Mouse (Mus musculus): ENCODE data around the gene Olfr694. TPM values are rescaled to one million over a fixed set of nuclear protein-coding genes. Genes with fewer than 3 reads are reported as not detected.
"Not testable (repeated sequence)": the region's sequence is repeated elsewhere in the genome, so short reads cannot be mapped to it uniquely, and the experiment has no call there.

Gene Olfr694
- not detected for total RNA-seq (2021)

DNA sequence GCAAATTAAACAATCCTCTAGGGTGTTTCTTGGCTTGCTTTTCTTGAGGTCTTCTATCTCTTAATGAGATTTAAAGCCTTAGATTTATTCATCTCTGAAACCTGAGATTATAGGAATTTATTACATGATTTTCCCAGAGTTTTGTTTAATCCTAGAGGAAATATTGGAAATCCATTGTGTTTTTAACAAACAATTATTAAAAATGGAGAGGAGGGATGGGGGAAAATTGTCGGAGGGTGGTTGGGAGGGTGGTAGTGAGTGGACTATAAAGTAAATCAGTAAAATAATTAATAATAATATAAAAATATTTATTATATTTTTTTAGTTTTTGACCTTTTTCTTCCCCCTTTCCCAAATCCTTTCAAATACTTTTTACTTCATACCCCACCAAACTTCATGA is at the start of gene Olfr694:
TSS of gene Olfr694 (minus strand) at position 101 of the 400 bp plus-strand sequence.
- DNase-seq, result no peak

DNA sequence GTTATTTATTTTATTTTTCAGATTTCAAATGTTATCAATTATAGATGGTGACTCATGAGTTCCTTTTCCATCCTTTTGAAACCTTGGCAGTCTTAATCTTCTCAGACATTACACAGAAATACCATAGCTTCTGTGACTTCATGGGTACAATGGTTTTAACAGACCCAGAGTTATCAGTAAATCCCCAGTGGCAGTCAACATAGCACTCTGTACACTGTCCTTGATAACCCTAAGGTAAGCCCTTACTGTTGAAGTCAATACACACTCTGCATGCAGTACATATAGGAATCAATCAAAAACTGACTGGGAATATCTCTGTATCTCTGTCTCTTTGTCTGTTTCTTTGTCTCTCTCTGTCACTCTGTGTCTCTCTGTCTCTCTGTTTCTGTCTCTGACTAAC is 45.4 kb upstream of the Olfr694 start:
- no peak for DNase-seq

DNA sequence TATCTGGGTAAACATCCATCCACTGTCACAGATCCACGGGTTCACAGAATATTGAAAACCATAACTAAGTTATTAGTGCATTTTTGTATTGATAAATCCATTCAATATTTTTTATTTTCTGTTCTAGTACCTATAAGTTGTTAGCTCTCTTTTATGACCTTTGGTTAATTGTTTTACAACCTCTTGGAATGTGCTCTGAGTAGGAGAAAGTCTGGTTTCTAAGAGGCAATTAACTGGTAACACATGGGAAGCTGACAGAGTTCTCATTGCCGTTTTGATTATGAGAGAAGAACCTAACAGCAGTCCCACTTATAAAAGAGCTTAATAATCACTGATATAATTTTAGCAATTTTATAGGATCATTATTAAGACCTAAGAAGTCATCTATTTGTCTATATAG is 42.1 kb upstream of the Olfr694 start:
- no peak for DNase-seq

DNA sequence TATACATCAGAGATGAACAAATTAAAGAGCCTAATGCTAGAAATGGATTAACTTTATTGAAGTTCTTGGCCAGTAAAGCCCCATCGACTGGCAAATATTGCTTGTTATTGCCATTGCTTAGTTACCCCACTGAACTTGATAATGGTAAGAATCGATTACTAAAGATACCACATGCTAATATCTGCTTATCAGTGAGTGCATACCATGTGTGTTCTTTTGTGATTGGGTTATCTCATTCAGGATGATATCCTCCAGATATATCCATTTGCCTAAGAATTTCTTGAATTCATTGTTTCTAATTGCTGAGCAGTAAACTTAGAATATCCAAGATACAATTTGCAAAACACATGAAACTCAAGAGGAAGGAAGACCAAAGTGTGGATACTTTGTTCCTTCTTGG is 34.0 kb upstream of the Olfr694 start:
- not testable (repeated sequence) for DNase-seq

DNA sequence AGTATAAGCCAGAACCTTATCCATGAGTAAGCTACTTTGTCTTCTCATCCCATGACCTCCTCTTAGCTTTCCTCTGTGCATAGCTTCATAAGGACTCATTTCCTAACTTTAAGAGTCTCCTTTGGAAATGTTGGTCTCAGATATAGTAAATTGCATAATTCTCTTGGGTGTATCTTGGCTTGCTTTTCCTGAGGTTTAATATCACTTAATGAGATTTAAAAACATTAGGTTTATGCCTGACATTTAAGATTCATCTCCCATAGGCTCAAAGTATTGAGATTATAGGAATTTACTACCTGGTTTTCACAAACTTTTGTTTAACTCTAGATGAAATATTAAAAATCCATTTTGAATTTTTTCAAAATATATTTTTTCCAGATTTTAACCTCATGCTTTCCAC is 24.7 kb upstream of the Olfr694 start, which contains the start of gene Olfr695:
TSS of gene Olfr695 (minus strand) at position 101 of the 400 bp plus-strand sequence.
- DNase-seq, result no peak

DNA sequence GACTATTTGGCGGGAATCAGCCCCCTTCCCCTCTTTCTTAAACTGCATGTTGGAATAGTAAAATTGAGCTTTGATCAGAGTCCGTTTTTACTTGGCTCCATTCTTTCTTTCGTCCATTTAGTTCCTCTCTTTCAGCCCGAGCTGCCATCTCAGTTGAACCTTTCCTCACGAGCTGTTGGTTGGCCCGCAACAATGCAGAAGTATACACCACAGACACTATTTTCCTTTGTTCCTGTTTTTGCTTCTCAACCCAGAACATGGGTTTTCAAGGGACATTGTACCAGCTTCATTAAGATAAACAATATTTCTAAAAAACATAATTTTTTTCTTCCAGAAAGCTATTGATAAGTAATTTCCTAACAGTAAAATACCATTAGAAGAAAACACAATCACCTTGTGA is 19.8 kb upstream of the Olfr694 start:
- DNase-seq, result no peak

DNA sequence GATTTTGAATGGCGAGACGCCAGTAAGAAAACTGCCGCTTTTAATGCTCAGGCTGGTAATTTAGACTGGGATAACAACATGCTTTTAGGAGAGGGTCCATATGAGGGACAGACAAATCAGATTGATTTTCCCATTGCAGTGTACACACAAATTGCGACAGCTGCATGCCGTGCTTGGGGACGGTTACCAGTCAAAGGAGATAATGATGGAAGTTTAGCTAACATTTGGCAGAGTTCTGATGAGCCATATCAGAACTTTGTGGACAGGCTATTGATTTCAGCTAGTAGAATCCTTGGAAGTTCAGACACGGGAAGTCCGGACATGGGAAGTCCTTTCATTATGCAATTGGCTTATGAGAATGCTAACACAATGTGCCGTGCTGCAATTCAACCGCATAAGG is 16.1 kb upstream of the Olfr694 start:
- not testable (repeated sequence) for DNase-seq

DNA sequence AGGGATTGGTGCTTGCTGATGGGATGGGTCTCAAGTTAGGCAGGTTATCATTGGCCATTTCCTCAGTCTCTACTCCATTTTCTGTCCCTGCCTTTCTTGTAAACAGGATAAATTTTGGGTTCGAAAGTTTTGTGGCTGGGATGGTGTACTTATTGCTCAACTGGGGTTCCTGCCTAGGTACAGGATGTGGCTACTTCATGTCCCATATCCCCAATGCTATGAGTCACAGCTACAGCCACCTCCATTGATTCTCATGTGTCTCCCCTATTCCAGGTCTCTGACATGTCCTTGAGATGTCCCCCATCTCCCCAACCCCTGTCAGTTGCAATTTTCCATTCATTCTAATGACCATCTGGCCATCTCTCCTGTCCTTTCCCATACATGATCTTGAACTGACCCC is 5.3 kb upstream of the Olfr694 start:
- no peak for DNase-seq

DNA sequence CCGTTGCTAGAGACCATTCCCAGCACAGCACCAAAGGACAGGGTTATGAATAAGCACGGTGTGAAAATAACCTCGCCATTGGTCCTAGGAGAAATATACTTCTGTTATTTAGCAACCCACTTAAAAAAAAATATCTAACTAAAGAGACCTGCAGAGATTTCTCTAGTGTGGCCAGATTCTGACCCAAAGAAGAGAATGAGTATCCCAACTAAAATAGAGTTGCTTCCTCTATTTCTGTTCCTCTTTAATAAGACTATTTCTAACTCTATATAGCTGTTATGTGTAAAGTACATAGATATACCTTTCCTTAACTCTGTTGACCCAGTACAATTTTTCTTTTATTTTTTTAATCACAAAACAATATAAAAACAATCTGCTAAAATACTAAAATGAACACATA is 1.4 kb upstream of the Olfr694 start:
- DNase-seq, result no peak

DNA sequence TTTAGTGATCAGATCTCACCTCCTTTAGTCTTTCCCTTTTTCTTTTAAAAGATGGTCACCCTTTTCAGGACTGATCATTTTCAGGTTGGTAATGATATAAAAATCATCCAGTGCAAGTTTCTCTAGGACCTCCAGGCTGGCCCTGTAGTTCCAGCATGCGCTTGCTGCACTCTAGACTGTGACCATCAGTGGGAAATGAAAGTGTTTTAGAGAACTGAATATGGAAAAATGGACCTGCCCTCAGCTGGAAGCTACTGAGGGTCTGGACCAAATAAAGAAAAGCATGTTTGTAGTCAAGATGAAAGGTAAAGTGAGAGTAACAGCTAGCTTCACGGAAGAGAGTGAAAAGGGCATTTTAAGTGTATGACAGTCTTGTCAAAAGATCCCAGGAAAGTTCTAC is 6.2 kb downstream of the Olfr694 start:
- no peak for DNase-seq

DNA sequence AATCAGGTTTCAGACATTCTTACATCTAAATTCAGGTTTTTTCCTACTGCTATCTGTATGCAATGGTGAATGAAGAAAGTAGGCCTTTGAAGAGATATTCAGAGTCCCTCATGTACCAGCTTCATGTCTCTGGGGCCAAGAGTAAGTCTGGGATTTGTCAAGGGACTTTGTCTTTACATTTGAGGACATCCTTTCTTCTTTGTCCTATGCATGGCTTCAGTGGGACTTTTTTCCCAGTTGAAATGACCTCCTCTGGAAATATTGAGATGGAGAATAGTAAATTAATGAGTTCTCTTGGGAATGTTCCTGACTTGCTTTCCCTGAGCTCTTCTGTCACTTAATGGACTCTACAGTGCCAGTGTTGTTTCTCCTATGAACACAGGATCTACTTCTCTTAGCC is 11.1 kb downstream of the Olfr694 start, which contains the start of gene Olfr693:
TSS of gene Olfr693 (minus strand) at position 101 of the 400 bp plus-strand sequence.
- no peak for DNase-seq

DNA sequence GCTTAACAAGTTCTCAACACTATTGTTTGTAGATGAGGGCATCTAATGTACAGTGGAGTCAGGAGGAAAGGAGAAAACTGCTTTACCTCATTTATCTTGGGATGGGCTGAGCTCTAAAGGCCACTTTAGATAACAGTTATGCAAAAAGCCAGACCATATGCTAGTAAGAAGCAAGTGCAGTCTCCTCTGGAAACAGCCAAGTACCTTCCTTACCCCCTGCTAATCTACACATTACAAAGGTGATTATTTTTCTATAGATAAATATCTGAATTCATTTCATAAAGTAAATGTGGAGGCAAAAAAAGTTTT is 39.3 kb downstream of the Olfr694 start:
- DNase-seq, result no peak

DNA sequence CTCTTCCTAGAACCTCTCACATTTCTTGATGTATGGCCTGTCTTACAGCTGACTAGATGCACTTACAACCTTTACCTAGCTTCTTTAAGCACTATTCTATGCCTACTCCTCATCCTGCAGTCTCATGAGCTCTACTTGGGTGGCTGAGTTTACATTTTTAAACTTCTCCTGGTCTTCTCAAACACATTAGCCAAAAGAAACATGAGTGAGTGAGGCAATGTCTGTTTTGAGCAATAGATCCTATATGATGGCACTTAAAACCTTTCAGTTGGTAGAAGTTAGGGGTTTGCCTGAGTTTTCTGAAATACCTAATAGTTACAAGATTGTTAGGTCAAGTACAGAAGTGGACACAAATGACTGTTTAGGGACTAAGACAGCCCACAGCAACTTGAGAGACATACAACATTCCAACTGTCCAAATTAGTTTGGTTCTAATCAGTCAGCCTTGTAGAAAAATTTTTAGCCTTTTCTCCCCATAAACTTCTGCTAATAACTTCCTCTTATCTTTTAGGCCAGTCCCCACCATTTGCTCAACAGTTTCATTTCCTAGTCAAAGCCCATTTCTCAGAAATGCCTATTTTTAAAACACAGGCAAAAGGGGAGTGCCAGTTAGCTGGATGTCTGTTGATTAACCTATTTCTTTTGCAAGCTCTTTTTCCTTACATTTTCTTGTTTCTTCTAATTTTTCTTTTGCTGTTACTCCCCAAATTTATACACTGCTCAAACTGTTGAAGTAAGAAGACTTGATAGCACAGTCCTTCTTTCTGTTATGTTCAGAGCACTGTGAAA is 39.9 kb downstream of the Olfr694 start:
- no peak for DNase-seq

DNA sequence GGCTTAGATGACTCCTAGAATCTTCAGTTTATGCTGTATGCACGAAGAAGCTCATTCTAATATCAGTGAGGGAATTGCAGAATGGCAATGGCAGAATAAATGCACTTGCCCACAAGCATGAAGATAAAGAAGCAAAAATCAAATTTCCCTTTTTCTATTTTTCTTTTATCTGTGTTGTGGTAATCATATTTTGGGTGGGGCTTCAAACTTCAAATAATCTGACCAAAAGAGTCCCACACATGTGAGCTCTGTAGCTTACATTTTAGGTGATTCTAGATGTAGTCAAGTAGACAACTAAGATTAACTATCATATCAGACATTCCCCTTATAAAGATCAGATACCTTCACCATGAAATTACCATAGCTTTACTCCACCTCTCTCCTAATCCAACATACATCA is 41.8 kb downstream of the Olfr694 start:
- no peak for DNase-seq

DNA sequence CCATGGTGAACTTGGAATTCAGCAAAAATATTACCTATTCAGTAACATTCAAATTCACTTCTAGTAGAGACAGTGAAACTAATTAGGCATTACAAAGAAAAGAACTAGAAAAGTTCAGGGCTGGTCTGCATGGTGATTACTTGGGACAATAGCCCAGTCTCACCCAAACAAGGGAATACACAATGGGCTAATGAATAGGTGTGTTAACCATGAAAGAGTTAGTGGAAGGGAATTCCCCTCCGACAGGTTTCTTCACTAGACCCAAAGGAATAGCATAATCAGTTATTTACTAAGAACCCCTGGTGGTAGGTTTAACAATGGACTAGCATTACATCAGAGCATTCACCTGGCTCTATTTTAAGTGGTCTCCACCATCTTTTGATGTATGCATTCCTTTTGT is 46.4 kb downstream of the Olfr694 start:
- no peak for DNase-seq

DNA sequence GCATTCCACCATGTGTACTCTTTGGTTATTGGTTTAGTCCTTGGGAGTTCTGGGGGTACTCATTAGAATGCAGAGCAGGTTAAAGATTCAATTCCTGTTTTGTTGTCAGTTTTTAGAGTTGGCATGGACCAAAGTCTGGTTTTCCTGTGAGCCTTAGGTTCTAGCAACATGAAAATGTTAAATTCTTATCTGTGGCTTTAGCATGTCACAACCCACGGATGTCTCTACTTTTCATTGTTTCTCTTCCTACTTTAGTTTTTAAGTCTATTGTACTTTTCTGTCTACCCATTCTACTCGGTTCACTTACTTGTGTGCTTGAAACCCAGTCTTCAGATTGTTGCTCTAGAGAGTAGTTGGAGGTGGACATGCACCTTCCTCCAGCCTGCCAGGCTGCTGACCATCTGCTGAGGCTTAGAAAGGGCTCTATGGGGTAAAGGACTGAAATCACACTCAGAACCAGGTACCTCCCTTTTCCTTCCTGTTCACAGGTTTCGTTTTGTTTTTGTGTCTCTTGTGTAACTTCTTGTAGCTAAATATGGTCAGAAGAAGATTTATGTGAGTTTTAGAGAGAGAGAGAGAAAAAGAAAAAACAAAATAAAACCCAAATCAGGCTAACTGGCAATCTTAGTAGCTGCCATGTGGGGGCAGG is 47.3 kb downstream of the Olfr694 start:
- DNase-seq, result no peak

DNA sequence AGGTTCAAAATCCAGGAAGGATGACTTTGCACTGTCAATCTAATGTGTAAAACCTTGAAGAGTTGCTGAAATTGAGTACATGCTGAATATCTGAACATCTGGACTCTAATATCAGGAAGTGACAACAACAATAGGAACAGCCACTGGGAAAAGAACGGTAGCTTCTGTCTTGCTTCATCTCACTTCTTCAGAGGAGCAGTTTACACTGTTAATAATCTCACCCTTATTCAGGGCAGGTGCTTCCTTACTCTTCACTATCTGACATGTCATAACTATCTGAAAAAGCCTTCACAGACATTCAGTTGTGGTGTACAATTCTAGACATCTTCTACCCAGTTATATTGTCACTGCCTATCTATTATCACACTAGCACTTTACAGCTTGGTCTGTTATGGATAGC is 50.8 kb downstream of the Olfr694 start:
- DNase-seq, result no peak

DNA sequence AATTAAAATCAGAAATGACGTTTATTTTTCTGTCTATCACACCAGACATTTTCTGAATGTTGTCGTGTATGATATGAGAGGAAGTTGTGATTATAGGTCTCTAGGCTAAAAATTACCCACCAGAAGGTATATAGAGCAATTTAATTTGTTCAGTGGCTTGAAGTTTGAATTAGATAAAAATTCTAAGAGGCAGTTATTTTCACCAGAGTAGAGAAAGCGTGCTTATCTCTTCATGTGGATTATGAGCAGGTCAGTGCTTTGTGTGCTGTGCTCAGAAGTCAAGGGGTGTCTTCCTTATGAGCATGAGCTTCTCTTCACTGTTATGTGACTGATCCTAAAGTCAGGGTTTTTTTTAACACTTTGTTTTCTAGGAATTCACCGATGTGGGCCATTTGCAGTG is 56.1 kb downstream of the Olfr694 start:
- no peak for DNase-seq

Other genes with a start within 250 kb of the Olfr694 start
- not detected for gene Olfr693, start 11.2 kb downstream of the Olfr694 start, total RNA-seq (2021)
- not detected for gene Olfr695, start 24.6 kb upstream of the Olfr694 start, total RNA-seq (2021)
- gene Olfr697, start 50.6 kb upstream of the Olfr694 start, total RNA-seq (2021), result not detected
- not detected for gene Olfr698, start 63.6 kb upstream of the Olfr694 start, total RNA-seq (2021)
- not detected for gene Olfr699, start 101.4 kb upstream of the Olfr694 start, total RNA-seq (2021)
- gene Olfr700, start 117.0 kb upstream of the Olfr694 start, total RNA-seq (2021), result not detected
- not detected for gene Olfr701, start 122.3 kb upstream of the Olfr694 start, total RNA-seq (2021)
- gene Olfr702, start 142.1 kb upstream of the Olfr694 start, total RNA-seq (2021), result not detected
- not detected for gene Olfr703, start 151.5 kb upstream of the Olfr694 start, total RNA-seq (2021)
- not detected for gene Olfr704, start 171.4 kb upstream of the Olfr694 start, total RNA-seq (2021)
- not detected for gene Olfr705, start 185.1 kb upstream of the Olfr694 start, total RNA-seq (2021)
- not detected for gene Olfr706, start 196.3 kb upstream of the Olfr694 start, total RNA-seq (2021)
- not detected for gene Olfr707, start 209.4 kb upstream of the Olfr694 start, total RNA-seq (2021)
- gene Olfr1532-ps1, start 216.2 kb upstream of the Olfr694 start, total RNA-seq (2021), result not detected
- not detected for gene Olfr709-ps1, start 240.4 kb upstream of the Olfr694 start, total RNA-seq (2021)

Measured in layer of hippocampus, postnatal 36 days (tissue).